Mouse (Mus musculus) myocyte (in vitro differentiated cells): Measurements from ENCODE around the gene Eaf1.

ENCODE experiments used
- CEBPB ChIP-seq: IDR thresholded peaks from 2 replicates; pipeline ENCODE4 v1.6.1; 2011; ENCODE audit warnings: mild to moderate bottlenecking, moderate library complexity; ENCODE audit not compliant: poor library complexity, insufficient read depth, severe bottlenecking
- E2F4 ChIP-seq: IDR thresholded peaks from one replicate; pipeline ENCODE4 v1.6.1; 2011; ENCODE audit warnings: mild to moderate bottlenecking, control low read depth, moderate library complexity; ENCODE audit not compliant: insufficient read depth
- MAX ChIP-seq: IDR thresholded peaks from one replicate; pipeline ENCODE4 v1.6.1; 2011; ENCODE audit warnings: low read depth, mild to moderate bottlenecking, control low read depth
- MYOD1 ChIP-seq, 3 experiments: IDR thresholded peaks; one replicate each; pipeline ENCODE4 v1.6.1; 2011; ENCODE audit warnings: control low read depth in 2 of 3, low read depth in 2 of 3, mild to moderate bottlenecking in 2 of 3, moderate library complexity in 1 of 3; ENCODE audit not compliant: insufficient read length in 2 of 3, control insufficient read depth in 1 of 3
- POLR2A ChIP-seq: IDR thresholded peaks from one replicate; pipeline ENCODE4 v1.6.1; 2011; ENCODE audit warnings: low read depth, mild to moderate bottlenecking, control low read depth, moderate library complexity; ENCODE audit not compliant: insufficient read length
- POLR2AphosphoS2 ChIP-seq: IDR thresholded peaks from one replicate; pipeline ENCODE4 v1.6.1; 2011; ENCODE audit warnings: low read depth, control low read depth; ENCODE audit not compliant: insufficient read length
- SRF ChIP-seq: IDR thresholded peaks from one replicate; pipeline ENCODE4 v1.6.1; 2011; ENCODE audit warnings: low read depth; ENCODE audit not compliant: control insufficient read depth, insufficient read length
- TCF12 ChIP-seq: IDR thresholded peaks from one replicate; pipeline ENCODE4 v1.6.1; 2011; ENCODE audit warnings: mild to moderate bottlenecking, control low read depth; ENCODE audit not compliant: poor library complexity, insufficient read depth, severe bottlenecking
- USF1 ChIP-seq: IDR thresholded peaks from one replicate; pipeline ENCODE4 v1.6.1; 2011; ENCODE audit warnings: low read depth, mild to moderate bottlenecking, control low read depth, moderate library complexity

DNA sequence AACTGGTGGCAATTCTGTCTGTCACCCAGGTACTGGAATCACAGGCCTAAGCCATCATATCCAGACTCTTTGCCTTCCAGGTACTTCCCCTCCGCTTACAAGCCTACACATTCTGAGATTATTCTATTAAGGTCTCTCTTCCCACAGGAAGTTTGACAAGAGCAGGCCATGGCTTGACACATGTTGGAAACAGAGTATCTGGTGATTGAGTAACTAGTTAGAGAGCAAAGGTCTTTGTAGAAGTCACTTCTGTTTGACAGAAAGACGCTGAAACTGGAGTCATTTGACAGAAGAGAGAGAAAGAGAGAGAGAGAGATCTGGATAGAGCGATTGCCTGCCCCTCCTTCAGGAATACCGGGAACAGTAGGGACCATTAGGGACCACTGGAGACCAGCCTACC, 36.6 kb downstream of the Eaf1 start:
- TF ChIP-seq POLR2A (no peak), MAX (no peak), SRF (no peak), POLR2AphosphoS2 (no peak), E2F4 (no peak), MYOD1 (IDR thresholded peaks at IDR 0.05; ENCODE audit: control insufficient read depth in 1 of 3, insufficient read length in 2 of 3, low read depth in 2 of 3) (no peak), TCF12 (no peak), USF1 (no peak), CEBPB (no peak)
